Mouse (Mus musculus) ES-CJ7 (cell line): Measurements from ENCODE around the gene Cacna1a.
"Not testable (repeated sequence)": the region's sequence is repeated elsewhere in the genome, so short reads cannot be mapped to it uniquely, and the experiment has no call there.

Experiments used
- DNase-seq: peaks from one replicate; pipeline ENCODE4 v3.0.0; 2011; ENCODE audit warnings: low read depth, low spot score

Gene Cacna1a

GRCm38 (mm10) chr8:84657680-84658079, 269.4 kb downstream of the Cacna1a start:
- peak; percentile 83 for DNase-seq

GRCm38 (mm10) chr8:84658951-84659350, 270.7 kb downstream of the Cacna1a start:
- no peak for DNase-seq

GRCm38 (mm10) chr8:84659936-84660818, 271.9 kb downstream of the Cacna1a start:
- DNase-seq, result peak; percentile 94

- peak; percentile 89 for DNase-seq
Measured at GRCm38 (mm10) chr8:84660819-84661457, 272.7 kb downstream of the Cacna1a start.

GRCm38 (mm10) chr8:84661458-84661871, 273.2 kb downstream of the Cacna1a start:
- peak; percentile 90 for DNase-seq

- peak; percentile 74 for DNase-seq
Measured at GRCm38 (mm10) chr8:84661961-84662571, 273.8 kb downstream of the Cacna1a start.

- peak; percentile 99 for DNase-seq
Measured at GRCm38 (mm10) chr8:84662581-84663065, 274.4 kb downstream of the Cacna1a start, which contains the start of gene Ier2. Gene Ier2 (minus strand): TSS chr8:84662852.

- DNase-seq, result peak; percentile 99
Measured at GRCm38 (mm10) chr8:84663483-84664327, 275.5 kb downstream of the Cacna1a start.

GRCm38 (mm10) chr8:84664566-84665384, 276.5 kb downstream of the Cacna1a start:
- peak; percentile 79 for DNase-seq

- peak; percentile 76 for DNase-seq
Measured at GRCm38 (mm10) chr8:84665385-84665893, 277.2 kb downstream of the Cacna1a start.

GRCm38 (mm10) chr8:84668081-84668480, 279.8 kb downstream of the Cacna1a start:
- no peak for DNase-seq

GRCm38 (mm10) chr8:84668731-84669485, 280.7 kb downstream of the Cacna1a start:
- DNase-seq, result peak; percentile 74

- DNase-seq, result not testable (repeated sequence)
Measured at GRCm38 (mm10) chr8:84670295-84671006, 282.2 kb downstream of the Cacna1a start.

- no peak for DNase-seq
Measured at GRCm38 (mm10) chr8:84677305-84677704, 289.1 kb downstream of the Cacna1a start.

GRCm38 (mm10) chr8:84681476-84681875, 293.2 kb downstream of the Cacna1a start:
- peak; percentile 63 for DNase-seq

GRCm38 (mm10) chr8:84682257-84682656, 294.0 kb downstream of the Cacna1a start:
- no peak for DNase-seq

- no peak for DNase-seq
Measured at GRCm38 (mm10) chr8:84684537-84684936, 296.3 kb downstream of the Cacna1a start.

GRCm38 (mm10) chr8:84686191-84687002, 298.2 kb downstream of the Cacna1a start, which contains the start of gene Trmt1:
Gene Trmt1 (plus strand): TSS chr8:84686307.
- DNase-seq, result peak; percentile 86
